Mouse (Mus musculus): ENCODE data around the gene Ccdc65.

DNA sequence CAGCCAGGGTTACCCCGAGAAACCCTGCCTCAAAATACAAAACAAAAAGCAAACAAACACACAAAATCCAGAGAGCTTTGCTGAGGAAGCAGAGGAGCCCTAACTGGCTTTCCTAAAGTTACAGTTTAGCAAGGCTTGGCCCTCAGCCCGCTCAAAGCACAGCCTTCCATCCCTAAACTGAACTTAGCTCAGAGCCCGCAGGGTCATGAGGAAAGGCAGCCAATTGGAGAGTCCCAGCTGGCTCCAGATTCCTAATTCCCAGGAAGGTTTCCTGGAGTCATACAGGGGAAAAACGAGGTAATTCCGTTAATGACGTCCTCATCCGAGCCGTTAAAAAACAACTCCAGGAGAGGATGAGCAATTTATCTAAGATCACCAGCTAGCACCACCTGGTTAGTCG is 12.3 kb upstream of the Ccdc65 start:
- TF ChIP-seq CEBPB (IDR thresholded peaks at IDR 0.05; ENCODE audit: low read depth) (no peak), CTCF (IDR thresholded peaks at IDR 0.05; ENCODE audit: control insufficient read depth, insufficient read depth, insufficient read length) (no peak)

Data from C2C12 (cell line).